Mouse (Mus musculus): Measurements from ENCODE around the gene Gm17387.

The Gm17387 gene

DNA sequence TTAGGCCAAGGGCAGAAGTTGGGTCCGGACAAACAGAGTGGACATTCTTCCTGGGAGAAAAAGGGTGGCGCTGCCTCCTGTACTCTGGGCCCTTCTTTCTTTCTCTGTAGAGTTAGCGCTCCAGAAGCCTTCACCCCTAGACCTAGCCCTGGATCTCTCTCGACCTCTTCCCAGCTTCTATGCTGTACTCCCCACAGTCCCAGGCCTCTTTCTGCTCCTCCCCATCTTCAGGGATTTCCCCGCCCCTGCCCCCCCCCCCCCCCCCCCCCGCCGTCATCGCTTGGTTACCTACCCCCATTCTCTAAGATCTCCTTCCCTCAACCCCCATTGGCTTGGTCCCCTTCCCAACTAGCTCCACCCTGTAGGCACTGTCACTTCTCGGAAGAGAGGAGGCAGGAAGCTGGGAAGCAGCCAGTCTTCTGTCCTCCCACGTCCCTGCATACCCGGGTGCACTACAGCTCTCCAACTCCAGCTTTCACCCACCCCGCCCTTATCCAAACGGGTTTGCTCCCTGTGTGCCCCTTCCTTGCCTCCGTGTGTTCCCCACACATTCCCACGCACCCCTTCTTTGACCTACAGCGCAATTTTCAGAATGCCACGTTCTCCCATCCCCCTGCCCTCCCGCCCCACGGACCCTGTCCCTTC, 18.8 kb downstream of the Gm17387 start:
- CTCF ChIA-PET: interaction anchor here (0.5 to 3.5 kb wide), 4 partner anchors 50 to 200 kb away, joined by 8 to 21 read pairs (median 10); partner anchors contain the start of gene Odf3

DNA sequence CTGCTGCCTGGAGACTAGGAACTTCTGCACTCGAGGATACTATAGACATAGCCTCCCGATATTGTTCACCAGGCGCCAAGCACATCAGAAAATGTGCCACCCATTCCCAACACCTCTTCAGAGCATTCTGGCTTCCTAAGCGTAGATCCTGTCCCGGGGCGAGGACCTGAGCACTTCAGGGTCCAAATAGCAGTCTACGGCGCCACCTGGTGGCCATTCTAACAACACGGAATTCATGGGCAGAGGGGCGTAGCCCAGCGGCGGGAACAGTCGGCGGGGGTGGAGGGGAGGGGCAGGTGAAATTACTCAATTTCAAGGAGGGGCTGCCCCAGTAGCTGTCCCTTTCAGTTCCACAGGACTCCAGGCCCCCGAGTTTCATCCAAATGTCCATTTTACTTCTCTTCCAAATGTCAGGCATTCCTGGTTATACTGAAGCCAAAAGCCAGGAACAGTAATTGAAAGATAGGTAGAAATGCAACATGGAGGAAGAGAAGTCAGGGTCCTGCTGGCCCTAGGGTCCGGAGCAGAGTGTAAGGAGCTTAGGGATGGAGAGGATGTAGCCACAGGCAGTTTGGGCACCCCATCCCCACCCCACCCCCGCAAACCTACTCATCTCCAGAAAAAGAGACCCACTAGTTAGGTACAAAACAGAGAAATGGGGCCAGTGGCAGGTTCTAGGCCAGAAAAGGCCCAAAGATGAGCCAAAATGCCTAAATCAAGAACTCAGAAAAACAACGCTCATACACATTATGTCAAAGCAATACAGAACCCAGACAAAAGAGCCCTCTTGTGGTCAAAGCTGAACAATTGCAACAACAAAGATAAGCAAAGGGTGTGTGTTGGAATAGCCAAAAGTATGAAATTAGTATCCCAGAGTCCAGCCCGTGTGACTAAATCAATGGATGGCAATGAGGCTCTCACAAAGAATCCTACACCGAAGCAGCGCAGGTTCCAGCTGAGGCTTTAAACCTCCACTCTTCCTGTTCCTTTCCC, 19.6 kb downstream of the Gm17387 start:
- CTCF ChIA-PET: interaction anchor here (0.5 to 3.5 kb wide), 9 partner anchors 10 to 313 kb away, joined by 3 to 21 read pairs (median 5); partner anchors contain the start of genes Ifitm1 and Odf3

DNA sequence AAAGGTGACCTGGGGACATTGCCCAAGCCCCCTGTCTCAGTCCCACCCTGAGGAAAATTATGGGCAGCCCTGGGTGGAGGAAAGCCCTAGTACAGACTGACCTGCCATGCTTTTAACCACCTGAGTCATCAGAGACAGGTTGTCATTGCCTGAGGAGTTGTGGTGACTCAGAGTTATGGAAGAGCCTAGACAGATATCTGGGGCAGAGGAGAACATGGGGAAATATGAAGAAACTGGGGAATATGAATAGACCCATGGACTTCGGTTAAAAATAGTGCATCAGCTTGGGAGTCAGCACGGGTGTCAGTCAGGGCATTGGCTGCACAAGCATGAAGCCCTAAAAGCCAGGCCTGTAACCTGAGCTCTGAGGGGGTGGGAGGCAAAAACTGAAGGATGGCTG, 20.4 kb downstream of the Gm17387 start:
- CTCF ChIA-PET: interaction anchor here (0.7 to 3.5 kb wide), 6 partner anchors 11 to 313 kb away, joined by 3 to 21 read pairs (median 5); partner anchors contain the start of genes Ifitm1 and Odf3

DNA sequence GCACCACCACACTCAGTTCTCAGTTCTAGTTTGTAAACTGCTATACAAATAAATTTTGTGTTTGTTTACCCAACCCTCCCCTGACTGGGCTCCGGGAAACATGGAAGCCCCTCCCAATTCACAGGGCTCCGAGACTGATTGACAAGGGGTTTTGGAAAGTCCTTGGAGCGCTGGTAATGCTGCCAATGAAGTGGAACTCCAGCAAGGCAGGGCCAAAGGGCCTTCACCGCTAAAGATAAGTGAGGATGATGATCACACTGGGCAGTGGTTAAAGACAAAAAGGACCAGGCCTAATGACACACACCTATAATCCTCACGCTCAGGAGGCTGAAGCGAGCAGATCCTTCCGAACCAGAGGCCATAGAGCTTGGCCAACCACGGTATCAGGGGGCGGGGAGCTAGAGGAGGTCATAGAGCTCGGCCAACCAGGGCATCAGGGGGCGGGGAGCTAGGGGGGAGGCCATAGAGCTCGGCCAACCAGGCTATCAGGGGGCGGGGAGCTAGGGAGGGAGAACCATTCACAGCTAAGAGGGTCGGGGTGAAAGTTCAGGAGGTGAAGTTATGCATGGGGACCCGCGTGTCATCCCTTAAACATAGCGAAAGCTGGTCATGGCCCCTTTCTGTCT, 22.2 kb downstream of the Gm17387 start:
- CTCF ChIA-PET: interaction anchor here (0.7 kb wide), 2 partner anchors 18 to 287 kb away, joined by 4 to 6 read pairs; partner anchors contain the start of gene Eps8l2

DNA sequence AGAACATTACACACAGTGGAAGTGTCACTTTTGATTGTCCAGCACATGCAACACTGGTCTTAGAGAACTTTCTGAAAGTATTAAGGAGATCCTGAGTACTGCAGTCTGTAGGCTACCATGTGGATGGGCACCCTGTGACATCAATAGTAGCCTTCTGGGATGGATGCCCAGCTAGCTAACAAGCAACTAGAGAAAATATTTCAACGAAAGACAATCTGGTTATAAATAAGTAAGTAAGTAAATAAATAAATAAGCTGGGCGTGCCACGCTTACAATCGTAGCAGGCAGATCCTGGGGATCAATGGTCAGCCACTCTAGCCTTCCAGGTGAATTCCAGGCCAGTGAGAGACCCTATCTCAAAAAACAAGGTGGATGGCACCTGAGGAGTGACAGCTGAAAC, 23.1 kb downstream of the Gm17387 start:
- CTCF ChIA-PET: interaction anchor here (0.7 to 1.8 kb wide), 3 partner anchors 18 to 149 kb away, joined by 3 to 5 read pairs (median 4); no protein-coding TSS in a partner anchor

DNA sequence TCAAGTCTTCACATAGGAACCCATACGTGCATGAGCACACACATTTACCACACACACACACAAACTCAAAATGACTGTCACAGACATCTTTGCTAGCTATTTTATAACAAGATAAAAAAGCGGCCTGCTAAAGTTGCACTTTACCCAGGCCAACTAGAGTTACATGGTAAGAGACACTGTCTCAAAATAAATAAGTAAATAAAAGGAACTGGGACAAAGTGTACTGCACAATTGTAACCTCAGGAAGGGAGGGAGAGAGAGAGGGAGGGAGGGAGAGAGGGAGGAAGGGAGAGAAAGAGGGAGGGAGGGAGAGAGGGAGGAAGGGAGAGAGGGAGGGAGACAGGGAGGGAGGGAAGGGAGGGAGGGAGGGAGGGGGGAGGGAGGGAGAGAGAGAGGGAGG, 23.5 kb downstream of the Gm17387 start:
- CTCF ChIA-PET: interaction anchor here (0.9 to 1.8 kb wide), 2 partner anchors 143 to 149 kb away, joined by 3 to 5 read pairs; no protein-coding TSS in a partner anchor

DNA sequence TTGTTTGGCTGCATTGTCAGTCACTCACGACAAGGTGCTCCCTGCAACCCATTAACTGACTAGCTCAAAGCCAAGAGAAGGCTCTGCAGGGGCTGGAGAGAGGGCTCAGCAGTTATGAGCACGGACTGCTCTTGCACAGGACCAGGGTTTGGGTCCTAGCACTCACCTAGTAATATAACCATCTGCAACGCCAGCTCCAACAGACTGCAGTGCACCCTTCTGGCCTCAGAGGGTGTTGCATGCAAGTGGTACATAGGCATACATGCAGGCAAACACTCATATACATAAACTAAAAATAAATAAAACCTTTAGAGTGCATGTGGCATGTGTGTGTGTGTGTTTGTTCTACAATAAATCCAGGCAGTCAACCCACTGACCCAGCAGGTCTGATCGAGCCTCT, 26.9 kb downstream of the Gm17387 start:
- CTCF ChIA-PET: no interaction called here

DNA sequence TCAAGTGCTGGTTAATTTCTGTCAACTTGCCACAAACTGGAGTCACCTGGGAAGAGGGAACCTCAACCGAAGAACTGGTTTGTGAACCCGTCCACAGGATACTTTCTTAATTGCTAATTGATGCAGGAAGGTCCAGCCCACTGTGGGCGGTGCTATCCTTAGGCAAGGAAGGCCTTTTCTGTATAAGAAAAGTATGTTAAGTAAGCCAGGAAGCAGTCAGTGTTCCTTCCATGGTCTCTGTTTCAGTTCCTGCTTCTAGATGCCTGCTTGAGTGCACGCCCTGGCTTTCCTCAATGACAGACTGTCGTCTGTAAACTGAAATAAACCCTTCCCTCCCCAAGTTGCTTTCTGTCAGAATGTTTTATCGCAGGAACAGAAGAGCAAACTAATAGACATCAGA, 28.0 kb downstream of the Gm17387 start:
- CTCF ChIA-PET: no interaction called here

DNA sequence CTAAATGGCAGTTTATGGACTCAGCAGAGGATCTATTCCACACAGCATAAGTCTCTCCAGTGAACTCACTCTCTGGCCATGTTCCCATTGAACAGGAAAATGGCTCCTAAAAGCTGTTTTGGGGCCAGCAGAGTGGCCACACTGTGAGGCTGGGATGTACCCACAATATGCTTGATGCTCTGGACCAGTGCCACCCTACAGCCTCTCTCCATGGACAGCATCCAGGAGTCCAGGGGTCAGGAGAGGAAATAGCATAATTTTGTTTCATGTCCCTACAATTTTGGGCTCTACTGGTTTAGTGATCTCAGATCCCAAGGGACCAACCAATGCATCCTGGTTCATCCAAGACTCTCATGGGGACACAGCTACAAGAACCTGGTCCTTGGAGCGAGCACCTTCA, 28.6 kb downstream of the Gm17387 start:
- CTCF ChIA-PET: no interaction called here

DNA sequence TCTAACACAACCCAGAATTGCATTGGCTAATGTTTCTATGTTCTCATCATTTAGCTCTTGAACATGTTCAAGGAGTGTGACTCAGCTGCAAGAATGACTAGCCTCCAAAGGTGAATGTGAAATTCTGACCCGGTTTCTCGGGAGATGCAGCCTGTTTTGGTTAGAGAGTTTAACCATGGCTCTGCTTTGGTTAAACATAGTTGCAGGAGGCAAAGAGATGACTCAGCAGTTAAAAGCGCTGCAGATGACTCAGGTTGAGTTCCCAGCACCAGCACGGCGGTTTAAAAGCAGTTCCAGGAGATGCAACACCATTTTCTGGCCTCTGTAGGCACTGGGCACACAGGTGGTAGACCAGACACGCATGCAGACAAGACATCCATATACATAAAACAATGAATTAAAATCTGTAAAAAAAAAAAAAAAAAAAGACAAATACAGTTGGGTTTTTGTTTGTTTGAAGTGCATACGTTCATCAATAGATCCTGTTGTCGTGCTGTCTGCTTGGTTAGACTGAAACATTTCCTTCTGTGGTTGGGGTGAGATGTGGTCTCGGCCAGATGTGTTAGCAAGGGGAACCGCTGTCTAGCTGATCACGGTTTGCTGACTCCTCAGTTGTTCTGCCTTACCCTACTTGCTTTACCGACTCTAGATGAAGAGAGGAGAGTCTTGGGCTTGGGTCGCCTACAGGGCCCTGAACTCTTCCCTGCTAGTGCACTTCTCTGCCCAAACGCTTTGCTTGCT, 29.8 kb downstream of the Gm17387 start:
- CTCF ChIA-PET: interaction anchor here (0.7 kb wide), 1 partner anchor 160 kb away, joined by 15 read pairs; no protein-coding TSS in a partner anchor

DNA sequence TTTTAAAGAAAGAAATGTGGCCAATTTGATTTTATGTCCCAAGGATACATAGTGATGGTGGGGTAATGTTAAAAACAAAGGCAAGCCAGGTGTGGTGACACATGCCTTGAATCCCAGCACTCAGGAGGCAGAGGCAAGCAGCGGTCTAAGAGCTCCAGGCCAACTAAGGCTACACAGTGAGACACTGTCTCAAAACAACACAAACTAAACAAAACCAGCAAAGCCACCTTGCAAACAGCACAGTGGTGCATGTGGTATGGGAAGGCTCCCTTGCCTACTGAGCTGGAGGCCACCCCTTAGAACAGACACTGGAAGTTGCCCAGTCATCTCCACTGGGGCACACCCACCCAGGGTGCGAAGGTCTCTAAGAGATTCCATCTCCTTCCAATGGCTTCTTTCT, 31.0 kb downstream of the Gm17387 start:
- CTCF ChIA-PET: interaction anchor here (0.7 kb wide), 1 partner anchor 26 kb away, joined by 3 read pairs; no protein-coding TSS in a partner anchor

DNA sequence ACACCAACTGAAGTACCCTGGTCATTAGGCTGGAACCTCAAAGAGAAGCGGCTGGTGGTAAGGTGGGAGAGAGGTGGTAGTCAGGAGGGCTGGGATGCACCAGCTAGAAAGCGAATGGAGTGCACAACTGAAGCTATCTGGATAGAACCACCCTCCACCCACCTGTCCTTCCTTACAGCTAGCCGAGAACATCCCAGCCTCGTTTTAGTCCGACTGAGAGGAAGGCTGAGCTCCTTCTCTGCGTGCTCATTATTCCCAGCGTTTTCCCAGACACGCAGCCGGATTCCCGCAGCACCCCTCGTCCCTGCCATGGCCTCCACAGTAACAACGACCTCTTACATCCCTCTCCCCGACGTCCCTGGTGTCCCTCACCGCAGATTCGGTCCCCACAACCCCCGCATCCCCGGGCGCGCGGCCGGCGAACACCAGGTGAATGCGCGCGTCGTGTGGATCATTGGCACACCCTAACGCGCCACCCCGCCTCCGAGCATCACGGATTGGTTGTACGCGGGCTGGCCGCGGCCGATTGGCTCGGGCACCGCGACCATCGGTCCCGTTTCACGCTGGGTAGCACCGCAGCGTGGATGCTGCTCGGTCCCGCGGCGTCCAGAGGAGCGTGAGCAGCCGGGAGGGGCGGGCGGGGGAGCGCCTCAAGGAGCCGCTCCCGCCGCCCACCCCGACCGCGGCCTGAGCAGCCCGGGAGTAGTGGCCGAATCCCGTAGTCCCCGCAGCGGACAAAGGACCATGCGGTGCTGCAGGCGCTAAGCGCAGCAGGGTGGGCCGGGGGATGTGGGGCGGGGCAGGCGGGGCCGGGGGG, 31.7 kb downstream of the Gm17387 start, which contains the start of gene B4galnt4:
B4galnt4 (plus strand) TSS at position 679 of the 817 bp plus-strand sequence.
- CTCF ChIA-PET: no interaction called here

DNA sequence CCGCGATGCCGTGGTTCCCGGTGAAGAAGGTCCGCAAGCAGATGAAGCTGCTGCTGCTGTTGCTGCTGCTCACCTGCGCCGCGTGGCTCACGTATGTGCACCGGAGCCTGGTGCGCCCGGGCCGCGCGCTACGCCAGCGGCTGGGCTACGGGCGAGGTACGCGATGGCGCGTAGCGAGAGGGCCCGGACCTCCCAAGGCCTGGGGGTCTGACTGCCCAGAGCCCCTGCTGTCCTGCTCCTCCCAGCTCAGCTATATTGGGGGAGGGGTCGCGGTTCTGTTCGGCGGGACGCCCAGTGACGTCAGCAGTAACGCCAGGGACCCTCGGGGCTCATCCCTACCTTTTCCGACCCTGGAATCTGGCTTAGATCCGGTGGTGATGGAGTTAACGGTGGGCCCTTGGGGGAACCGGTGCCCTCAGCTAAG, 32.4 kb downstream of the Gm17387 start:
- CTCF ChIA-PET: no interaction called here

DNA sequence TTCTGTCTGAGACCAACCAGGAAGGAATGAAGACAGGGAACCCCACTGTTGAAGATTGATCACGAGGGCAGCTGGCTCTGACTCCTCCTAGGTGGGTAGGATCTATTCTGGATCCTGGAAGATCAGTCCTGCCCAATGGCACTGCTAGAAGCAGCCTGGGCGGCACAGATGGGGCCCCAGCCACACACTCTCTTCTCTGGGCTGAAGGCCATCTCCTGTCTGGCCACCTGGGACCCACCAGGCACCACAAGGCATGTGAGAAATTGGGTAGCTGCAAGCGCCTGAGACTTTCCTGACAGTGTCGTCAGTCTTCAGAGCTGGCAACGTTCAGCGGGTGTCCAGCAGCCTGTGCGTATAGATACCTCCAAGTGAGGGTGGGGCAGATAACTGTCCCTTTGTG, 33.6 kb downstream of the Gm17387 start:
- CTCF ChIA-PET: no interaction called here

DNA sequence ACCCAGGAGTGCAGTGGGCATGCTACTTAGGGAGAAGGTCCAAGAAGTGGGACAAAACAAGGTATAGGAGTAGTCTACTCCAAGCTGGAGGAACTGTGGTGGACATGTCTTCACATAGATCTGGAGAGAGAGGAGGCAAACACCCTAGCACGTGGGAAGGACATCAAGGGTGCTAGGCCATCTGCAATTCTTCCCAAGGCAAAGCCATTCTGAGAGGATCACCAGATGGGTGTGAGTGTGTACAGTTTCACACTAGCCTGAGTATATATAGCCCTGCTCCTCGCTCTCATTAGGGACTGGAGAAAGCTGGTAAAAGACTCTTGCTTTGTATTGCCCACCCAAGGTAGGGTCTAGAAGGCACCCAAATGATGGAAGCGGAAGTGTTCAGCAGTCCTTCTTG, 34.4 kb downstream of the Gm17387 start:
- CTCF ChIA-PET: no interaction called here

DNA sequence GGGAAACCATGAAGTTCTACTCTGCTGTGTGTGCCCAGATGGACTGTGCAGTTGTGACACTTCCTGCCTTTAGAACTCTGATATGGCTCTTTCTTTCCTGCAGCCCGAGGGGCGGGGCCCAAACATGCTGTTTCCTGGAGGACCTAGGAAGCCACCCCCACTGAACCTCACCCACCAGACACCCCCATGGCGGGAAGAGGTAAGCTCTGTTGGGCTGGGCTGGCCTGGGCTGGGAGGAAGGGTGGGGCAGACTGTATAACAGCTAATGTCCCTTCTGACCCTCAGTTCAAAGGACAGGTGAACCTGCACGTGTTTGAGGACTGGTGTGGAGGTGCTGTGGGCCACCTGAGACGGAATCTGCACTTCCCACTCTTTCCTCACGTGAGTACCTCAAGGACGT, 35.2 kb downstream of the Gm17387 start:
- CTCF ChIA-PET: interaction anchor here (0.6 kb wide), 1 partner anchor 239 kb away, joined by 6 read pairs; no protein-coding TSS in a partner anchor

DNA sequence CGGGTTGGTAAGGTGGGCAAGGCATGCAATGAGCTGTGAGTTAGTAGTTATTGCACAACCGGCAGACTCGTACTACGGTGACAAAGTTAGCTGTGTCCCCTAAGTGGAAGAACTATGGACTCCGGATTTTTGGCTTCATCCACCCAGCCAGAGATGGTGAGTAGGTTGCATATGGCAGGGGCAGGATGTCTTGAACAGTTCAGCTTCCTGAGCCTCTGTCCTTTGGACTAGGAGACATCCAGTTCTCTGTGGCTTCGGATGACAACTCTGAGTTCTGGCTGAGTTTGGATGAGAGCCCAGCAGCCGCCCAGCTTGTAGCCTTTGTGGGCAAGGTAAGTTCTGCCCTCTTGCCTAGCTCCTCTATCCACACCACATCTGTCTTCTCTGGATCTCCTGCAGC, 35.6 kb downstream of the Gm17387 start:
- CTCF ChIA-PET: interaction anchor here (0.6 kb wide), 2 partner anchors 239 to 458 kb away, joined by 4 to 6 read pairs; no protein-coding TSS in a partner anchor

DNA sequence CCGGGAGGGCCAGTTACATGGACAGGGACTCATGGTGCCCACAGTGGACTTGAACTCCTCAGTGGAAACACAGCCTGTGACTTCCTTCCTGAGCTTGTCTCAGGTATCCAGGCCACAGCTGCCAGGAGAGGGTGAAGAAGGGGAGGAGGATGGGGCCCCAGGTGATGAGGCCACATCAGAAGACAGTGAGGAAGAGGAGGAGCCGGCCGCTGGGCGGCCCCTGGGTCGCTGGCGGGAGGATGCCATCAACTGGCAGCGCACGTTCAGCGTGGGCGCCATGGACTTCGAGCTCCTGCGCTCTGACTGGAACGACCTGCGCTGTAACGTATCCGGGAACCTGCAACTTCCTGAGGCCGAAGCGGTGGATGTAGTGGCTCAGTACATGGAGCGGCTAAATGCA, 39.4 kb downstream of the Gm17387 start:
- CTCF ChIA-PET: no interaction called here

DNA sequence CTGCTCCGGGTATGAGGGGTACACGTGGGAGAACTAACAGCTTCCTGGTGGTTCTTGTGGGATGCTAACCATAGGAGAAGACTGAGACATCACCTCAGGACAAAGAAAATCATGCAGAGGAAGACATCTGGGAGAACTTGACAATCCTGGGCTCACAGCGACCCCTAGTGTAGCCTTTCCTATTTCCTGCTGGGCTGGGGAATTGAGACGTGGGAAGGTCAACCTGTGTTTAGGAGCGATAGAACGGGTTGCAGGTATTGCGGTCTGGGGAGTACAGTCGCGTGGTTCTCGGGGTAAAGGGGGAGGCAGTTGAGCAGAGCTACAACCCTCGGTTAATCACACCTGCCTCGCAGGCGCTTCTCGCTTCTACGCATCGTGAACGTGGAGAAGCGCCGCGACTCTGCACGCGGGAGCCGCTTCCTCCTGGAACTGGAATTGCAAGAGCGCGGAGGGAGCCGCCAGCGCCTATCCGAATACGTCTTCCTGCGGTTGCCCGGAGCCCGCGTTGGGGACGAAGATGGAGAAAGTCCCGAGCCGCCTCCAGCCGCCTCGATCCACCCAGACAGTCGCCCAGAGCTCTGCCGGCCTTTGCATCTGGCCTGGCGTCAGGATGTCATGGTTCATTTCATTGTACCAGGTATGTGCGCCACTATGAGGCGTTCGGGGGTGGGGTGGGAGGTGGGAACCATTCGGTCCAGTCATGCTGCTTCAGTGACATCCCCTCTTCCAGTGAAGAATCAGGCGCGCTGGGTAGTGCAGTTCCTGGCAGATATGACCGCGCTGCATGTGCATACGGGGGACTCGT, 41.3 kb downstream of the Gm17387 start:
- CTCF ChIA-PET: interaction anchor here (0.5 to 1.0 kb wide), 5 partner anchors 19 to 321 kb away, joined by 3 to 7 read pairs (median 3); no protein-coding TSS in a partner anchor

Measured in spleen, embryonic (tissue).